Mouse (Mus musculus) left cerebral cortex, adult 11 months (tissue): ENCODE results near the gene Osm.

Experiments used
- DNase-seq: peaks from one replicate; pipeline ENCODE4 v3.0.0; 2022; ENCODE audit warnings: low spot score

The Osm gene

GRCm38 (mm10) chr11:4270744-4271459 lies 34.7 kb downstream of the Osm start:
- no peak for DNase-seq

GRCm38 (mm10) chr11:4271544-4271943 lies 35.3 kb downstream of the Osm start:
- no peak for DNase-seq

- DNase-seq, result no peak
These were observed 40.2 kb downstream of the Osm start for GRCm38 (mm10) chr11:4276411-4276861.

GRCm38 (mm10) chr11:4279909-4280308 lies 43.7 kb downstream of the Osm start:
- DNase-seq, result no peak

- no peak for DNase-seq
These were observed 45.6 kb downstream of the Osm start for GRCm38 (mm10) chr11:4281852-4282251.

- DNase-seq, result no peak
These were observed 47.4 kb downstream of the Osm start for GRCm38 (mm10) chr11:4283627-4284026.

GRCm38 (mm10) chr11:4289280-4289679 lies 53.1 kb downstream of the Osm start:
- DNase-seq, result no peak
